Mouse (Mus musculus) ES-Bruce4 (cell line): ENCODE measurements around the gene Tbrg4.

ENCODE experiments used
- CTCF ChIP-seq: IDR thresholded peaks from one replicate; pipeline ENCODE4 v1.8.1; 2011; ENCODE audit warnings: low read depth, low read length
- EP300 ChIP-seq: IDR thresholded peaks from 2 replicates; pipeline ENCODE4 v1.6.1; 2011; ENCODE audit warnings: low read depth, low read length; ENCODE audit not compliant: insufficient read depth
- POLR2A ChIP-seq: IDR thresholded peaks from one replicate; pipeline ENCODE4 v1.8.1; 2011; ENCODE audit warnings: low read length; ENCODE audit not compliant: insufficient read depth

GRCm38 (mm10) chr11:6615250-6616205, 10.3 kb downstream of the Tbrg4 start:
- TF ChIP-seq CTCF: no peak
- no peak for TF ChIP-seq EP300
- TF ChIP-seq POLR2A: no peak
